ENCODE assay signal across 9 mouse cellular contexts in the genomic region with DNA sequence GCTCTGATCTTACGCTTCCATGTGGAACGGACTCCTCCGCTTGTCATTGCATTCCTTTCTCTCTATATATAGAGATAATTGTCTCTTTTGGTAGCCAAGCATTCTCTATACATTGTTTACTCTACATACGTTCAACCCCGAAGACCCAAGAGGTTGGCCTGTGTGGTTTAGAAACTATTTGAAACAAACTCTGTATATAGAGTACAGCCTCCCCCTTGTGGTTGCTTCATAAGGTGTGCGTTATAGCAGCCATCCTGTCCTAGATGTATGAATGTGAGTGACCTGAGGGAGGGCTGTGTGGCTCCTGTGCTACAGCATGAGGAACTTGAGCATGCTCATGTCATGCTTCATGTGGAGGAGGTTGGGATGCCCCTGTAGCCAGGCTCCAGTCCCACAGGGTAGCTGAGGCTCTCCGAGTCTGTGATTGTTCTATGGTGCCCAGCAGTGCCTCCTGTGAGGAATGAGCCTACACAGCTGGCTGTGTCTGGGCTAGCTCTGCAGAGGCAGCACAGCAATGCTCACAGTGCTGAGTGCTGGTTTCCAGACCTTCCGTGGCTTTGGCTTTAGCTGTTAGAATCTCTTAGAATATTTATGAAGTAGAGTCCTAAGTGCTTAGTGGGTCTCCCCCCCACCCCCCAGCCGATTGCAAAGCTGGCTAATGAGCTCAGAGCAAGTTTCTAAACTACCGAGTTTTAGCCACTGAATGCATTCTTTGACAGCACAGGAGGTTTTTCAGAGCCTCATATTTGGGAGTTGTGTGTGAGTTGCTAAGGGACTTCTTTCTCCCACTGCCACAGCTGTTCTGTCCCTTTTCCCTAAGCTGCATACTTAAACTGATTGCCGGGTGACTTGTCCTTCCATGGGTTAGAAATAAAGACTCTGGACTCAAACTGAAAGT.
DNase-seq lines count a peak whose midpoint lies in the region; ATAC-seq and TF ChIP-seq lines count a peak whose summit lies in the region.
"Had no signal": no experiment of that assay in that cellular context is flagged by ENCODE, and none has a peak within 500 bp of the region (broad histone marks: within the 10 kb centered on the region; RNA-seq: fewer than 3 reads in every experiment).

No protein-coding gene starts in this region.

- no peaks in the 10 kb centered on the region for H3K9me3 ChIP-seq in lung, embryonic 14.5 days (ENCODE audit: low read depth, low read length)
- H3K9me3 ChIP-seq in hindbrain, embryonic 14.5 days (ENCODE audit: control insufficient read depth, low read length), result no peaks in the 10 kb centered on the region
- H3K9me3 ChIP-seq in neural tube, embryonic 14.5 days (ENCODE audit: control insufficient read depth, low read length), result no peaks in the 10 kb centered on the region
- H3K9me3 ChIP-seq: stomach, embryonic 15.5 days had no signal

- H3K4me1 ChIP-seq in lung, embryonic 14.5 days (ENCODE audit: insufficient read depth), result no peaks in the 10 kb centered on the region
- H3K4me1 ChIP-seq in hindbrain, embryonic 14.5 days (replicated peaks; ENCODE audit: control insufficient read depth, insufficient read depth, low read length), result 0 out of 2 replicates have a peak, but pooled peaks cover 4% of the 10 kb centered on the region
- H3K4me1 ChIP-seq in neural tube, embryonic 14.5 days (ENCODE audit: control insufficient read depth, insufficient read depth, low read length), result peaks cover 3% of the 10 kb centered on the region; the same call in 1 of the 2 replicates

- peak; percentile 52 for DNase-seq in lung, embryonic 14.5 days
- no peak for DNase-seq in lung, adult 18-20 months
- DNase-seq in brain, embryonic 14.5 days (ENCODE audit: low read depth), result peak; percentile 83
- DNase-seq in hindbrain, embryonic 14.5 days (ENCODE audit: low spot score), result no peak
- DNase-seq in spleen, adult 18-20 months, result no peak
- DNase-seq in gastrocnemius, adult 8-10 months (ENCODE audit: low spot score in 2 of 2), result no peak

- ATAC-seq in lung, embryonic 14.5 days (ENCODE audit: insufficient read depth), result peak; percentile 19; the same call in 1 of the 2 replicates
- ATAC-seq in hindbrain, embryonic 14.5 days (ENCODE audit: low FRiP score), result peak; percentile 64
- ATAC-seq in neural tube, embryonic 14.5 days (ENCODE audit: low read depth), result peak; percentile 54

- peak; percentile 52 for TF ChIP-seq CTCF in lung, embryonic 14.5 days (IDR thresholded peaks at IDR 0.05; ENCODE audit: low read depth)
- no peak for TF ChIP-seq CTCF in brain, embryonic 14.5 days (IDR thresholded peaks at IDR 0.05; ENCODE audit: borderline replicate concordance, extremely low read depth, insufficient read depth, insufficient read length)

- no peak for TF ChIP-seq POLR2A in brain, embryonic 14.5 days (IDR thresholded peaks at IDR 0.05; ENCODE audit: borderline replicate concordance, extremely low read depth, insufficient read depth, insufficient read length, poor library complexity, severe bottlenecking)

- peaks cover 84% of the 10 kb centered on the region for H3K36me3 ChIP-seq in lung, embryonic 14.5 days (ENCODE audit: insufficient read depth)
- peaks cover 83% of the 10 kb centered on the region for H3K36me3 ChIP-seq in hindbrain, embryonic 14.5 days (replicated peaks; ENCODE audit: control insufficient read depth, insufficient read depth)
- H3K36me3 ChIP-seq in neural tube, embryonic 14.5 days (ENCODE audit: control insufficient read depth, insufficient read depth, low read length), result peaks cover 35% of the 10 kb centered on the region

- no peak overlapping the region for H3K27ac ChIP-seq in lung, embryonic 14.5 days (ENCODE audit: low read depth)
- H3K27ac ChIP-seq in hindbrain, embryonic 14.5 days, result peak overlapping the region; percentile 61; the same call in 1 of the 2 replicates
- peak overlapping the region; percentile 52; the same call in 1 of the 2 replicates for H3K27ac ChIP-seq in neural tube, embryonic 14.5 days (ENCODE audit: low read depth, low read length)
- H3K27ac ChIP-seq: stomach, embryonic 15.5 days had no signal

- WGBS in lung, embryonic 14.5 days, result 76% methylated on average over 11 of the region's 11 CpGs
- 68% methylated on average over 11 of the region's 11 CpGs for WGBS in hindbrain, embryonic 14.5 days
- WGBS in neural tube, embryonic 14.5 days, result 69% methylated on average over 11 of the region's 11 CpGs

- H3K4me3 ChIP-seq in lung, embryonic 14.5 days (ENCODE audit: low read depth, low read length), result no peak overlapping the region
- H3K4me3 ChIP-seq in hindbrain, embryonic 14.5 days (replicated peaks; ENCODE audit: low read length), result no peak overlapping the region
- no peak overlapping the region for H3K4me3 ChIP-seq in neural tube, embryonic 14.5 days (ENCODE audit: low read depth, low read length)
- H3K4me3 ChIP-seq: myocyte; stomach, embryonic 15.5 days had no signal

- H3K27me3 ChIP-seq in lung, embryonic 14.5 days (ENCODE audit: insufficient read depth, low read length), result no peaks in the 10 kb centered on the region
- no peaks in the 10 kb centered on the region for H3K27me3 ChIP-seq in hindbrain, embryonic 14.5 days (ENCODE audit: control insufficient read depth, insufficient read depth, low read length)
- H3K27me3 ChIP-seq in neural tube, embryonic 14.5 days (ENCODE audit: control insufficient read depth, insufficient read depth, low read length), result no peaks in the 10 kb centered on the region
- H3K27me3 ChIP-seq: stomach, embryonic 15.5 days had no signal

- H3K4me2 ChIP-seq in lung, embryonic 14.5 days, result no peak overlapping the region
- H3K4me2 ChIP-seq in hindbrain, embryonic 14.5 days (replicated peaks), result no peak overlapping the region
- no peak overlapping the region for H3K4me2 ChIP-seq in neural tube, embryonic 14.5 days (ENCODE audit: low read depth, low read length)
- H3K4me2 ChIP-seq: stomach, embryonic 15.5 days had no signal

- no peak overlapping the region for H3K9ac ChIP-seq in lung, embryonic 14.5 days
- H3K9ac ChIP-seq in hindbrain, embryonic 14.5 days, result no peak overlapping the region
- no peak overlapping the region for H3K9ac ChIP-seq in neural tube, embryonic 14.5 days (replicated peaks; ENCODE audit: low read depth, low read length)
- H3K9ac ChIP-seq: stomach, embryonic 15.5 days had no signal

Comparison
In these comparisons a context has a peak if more than half of its experiments do, and no peak if none do; other contexts are left out.
1. DNase-seq: peak in lung, embryonic 14.5 days (single experiment) and brain, embryonic 14.5 days (single experiment); none in lung, adult 18-20 months (0 of 2), hindbrain, embryonic 14.5 days (single experiment), spleen, adult 18-20 months (0 of 2) and gastrocnemius, adult 8-10 months (0 of 2).
2. Peak in every context shown above with its lines, with median percentiles within 50 percentile points of each other: ATAC-seq.